ENCODE assay signal across 13 mouse cellular contexts in the genomic region with DNA sequence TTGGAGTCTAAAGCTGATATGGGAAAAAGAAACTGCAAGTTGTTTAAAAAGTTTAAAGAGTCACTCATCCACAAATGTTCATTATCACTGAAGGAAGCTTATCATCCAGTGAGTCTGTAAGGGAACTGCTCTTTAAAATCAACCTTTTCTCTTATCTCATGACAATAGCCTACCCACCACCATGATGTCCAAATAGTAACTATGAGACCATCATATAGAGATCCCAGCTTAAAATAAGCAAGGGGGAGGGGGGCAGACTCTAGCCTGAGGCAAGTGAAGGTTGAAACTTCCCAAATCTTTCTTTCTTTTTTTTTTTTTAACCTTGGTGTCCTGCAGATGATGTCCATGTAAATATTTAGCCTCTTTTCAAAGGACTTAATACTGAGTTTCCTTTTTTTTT.
DNase-seq lines count a peak whose midpoint lies in the region; ATAC-seq lines count a peak whose summit lies in the region.
"Had no signal": no experiment of that assay in that cellular context is flagged by ENCODE, and none has a peak within 500 bp of the region (broad histone marks: within the 10 kb centered on the region; RNA-seq: fewer than 3 reads in every experiment).

No protein-coding gene starts in this region.

- H3K4me2 ChIP-seq in heart, embryonic 14.5 days (ENCODE audit: low read length): peak overlapping the region; percentile 51
- H3K4me2 ChIP-seq in lung, embryonic 15.5 days: peak overlapping the region; percentile 54
- H3K4me2 ChIP-seq in intestine, embryonic 14.5 days (ENCODE audit: low read length): peak overlapping the region; percentile 61
- H3K4me2 ChIP-seq in stomach, embryonic 16.5 days (ENCODE audit: low read depth, low read length): peak overlapping the region; percentile 54

- peak overlapping the region; percentile 67 for H3K9ac ChIP-seq in heart, embryonic 14.5 days (ENCODE audit: low read length)
- peak overlapping the region; percentile 41 for H3K9ac ChIP-seq in lung, embryonic 15.5 days
- H3K9ac ChIP-seq in intestine, embryonic 14.5 days (ENCODE audit: low read length): peak overlapping the region; percentile 95
- H3K9ac ChIP-seq in stomach, embryonic 16.5 days (ENCODE audit: low read length): peak overlapping the region; percentile 65

- H3K27ac ChIP-seq in heart, embryonic 14.5 days (replicated peaks in 1 of 2; ENCODE audit: control insufficient read depth in 1 of 2, insufficient read depth in 1 of 2, low read depth in 2 of 2, low read length in 2 of 2): peak overlapping the region; percentile 67 to 79; a peak in 3 of 4 replicates
- peak overlapping the region; percentile 61; the same call in 1 of the 2 replicates for H3K27ac ChIP-seq in lung, embryonic 15.5 days
- H3K27ac ChIP-seq in intestine, embryonic 14.5 days (ENCODE audit: low read depth): peak overlapping the region; percentile 100
- peak overlapping the region; percentile 75 for H3K27ac ChIP-seq in stomach, embryonic 16.5 days (ENCODE audit: low read length)
- H3K27ac ChIP-seq: macrophage had no signal

- H3K9me3 ChIP-seq in heart, embryonic 14.5 days (ENCODE audit: control insufficient read depth, low read length): no peaks in the 10 kb centered on the region
- no peaks in the 10 kb centered on the region for H3K9me3 ChIP-seq in lung, embryonic 15.5 days
- no peaks in the 10 kb centered on the region for H3K9me3 ChIP-seq in intestine, embryonic 14.5 days (ENCODE audit: control insufficient read depth, low read length)
- no peaks in the 10 kb centered on the region for H3K9me3 ChIP-seq in stomach, embryonic 16.5 days (replicated peaks; ENCODE audit: control insufficient read depth, low read length)

- H3K27me3 ChIP-seq in heart, embryonic 14.5 days (ENCODE audit: control insufficient read depth, insufficient read depth, low read length): no peaks in the 10 kb centered on the region
- no peaks in the 10 kb centered on the region for H3K27me3 ChIP-seq in lung, embryonic 15.5 days
- no peaks in the 10 kb centered on the region for H3K27me3 ChIP-seq in intestine, embryonic 14.5 days (replicated peaks; ENCODE audit: control insufficient read depth, insufficient read depth, low read length)
- no peaks in the 10 kb centered on the region for H3K27me3 ChIP-seq in stomach, embryonic 16.5 days (ENCODE audit: control insufficient read depth, insufficient read depth, low read length)

- peaks cover 7 to 10% of the 10 kb centered on the region in 2 experiments; a peak in 2 of 4 replicates for H3K4me1 ChIP-seq in heart, embryonic 14.5 days (ENCODE audit: control insufficient read depth in 2 of 2, insufficient read depth in 2 of 2, low read length in 2 of 2)
- H3K4me1 ChIP-seq in lung, embryonic 15.5 days: peaks cover 19% of the 10 kb centered on the region
- H3K4me1 ChIP-seq in intestine, embryonic 14.5 days (replicated peaks; ENCODE audit: control insufficient read depth, insufficient read depth, low read length): peaks cover 2% of the 10 kb centered on the region; the same call in 1 of the 2 replicates
- peaks cover 5% of the 10 kb centered on the region; the same call in 1 of the 2 replicates for H3K4me1 ChIP-seq in stomach, embryonic 16.5 days (ENCODE audit: control insufficient read depth, insufficient read depth, low read length)

- DNase-seq in heart, adult 9 months (ENCODE audit: low spot score in 2 of 2): no peak
- DNase-seq in lung, postnatal 25 days (ENCODE audit: low spot score): no peak
- DNase-seq in intestine, embryonic 14.5 days (ENCODE audit: low spot score): no peak
- DNase-seq in left cerebral cortex, adult 8-10 months (ENCODE audit: low spot score in 2 of 2): no peak
- DNase-seq: cerebellum, postnatal 10 days; kidney, adult 8-10 months; layer of hippocampus, postnatal 36 days; right cerebral cortex, adult 18-20 months had no signal

- H3K36me3 ChIP-seq in heart, embryonic 14.5 days (ENCODE audit: control insufficient read depth, insufficient read depth, low read length): peaks cover 6% of the 10 kb centered on the region; the same call in 1 of the 2 replicates
- 0 out of 2 replicates have a peak, but pooled peaks cover 5% of the 10 kb centered on the region for H3K36me3 ChIP-seq in lung, embryonic 15.5 days
- H3K36me3 ChIP-seq in intestine, embryonic 14.5 days (ENCODE audit: control insufficient read depth, insufficient read depth, low read length): peaks cover 12% of the 10 kb centered on the region
- H3K36me3 ChIP-seq in stomach, embryonic 16.5 days (ENCODE audit: control insufficient read depth, insufficient read depth, low read length): no peaks in the 10 kb centered on the region

- peak overlapping the region; percentile 27 to 35; a peak in 3 of 4 replicates for H3K4me3 ChIP-seq in heart, embryonic 14.5 days (ENCODE audit: control insufficient read depth in 1 of 2, insufficient read depth in 1 of 2, low read depth in 1 of 2, low read length in 2 of 2)
- peak overlapping the region; percentile 45 for H3K4me3 ChIP-seq in lung, embryonic 15.5 days
- H3K4me3 ChIP-seq in intestine, embryonic 14.5 days (ENCODE audit: low read depth, low read length): peak overlapping the region; percentile 64
- H3K4me3 ChIP-seq in stomach, embryonic 16.5 days (replicated peaks; ENCODE audit: low read length): peak overlapping the region; percentile 61

- ATAC-seq in heart, embryonic 14.5 days (ENCODE audit: insufficient number of reproducible peaks, insufficient read depth, low FRiP score, low read depth): no peak
- no peak for ATAC-seq in lung, embryonic 15.5 days (ENCODE audit: borderline replicate concordance, extremely low read depth, low FRiP score, low TSS enrichment)
- ATAC-seq in intestine, embryonic 14.5 days (replicated peaks; ENCODE audit: low FRiP score, low TSS enrichment, low read depth): no peak
- ATAC-seq in stomach, embryonic 16.5 days (ENCODE audit: insufficient read depth, low FRiP score): no peak
- ATAC-seq in megakaryocyte, adult 5-6 weeks (ENCODE audit: poor library complexity, severe bottlenecking): no peak

Comparison
In these comparisons a context has a peak if more than half of its experiments do, and no peak if none do; other contexts are left out.
1. H3K9ac ChIP-seq: peak in every context shown above with its lines; median percentile 95 in intestine, embryonic 14.5 days; 67 in heart, embryonic 14.5 days; 65 in stomach, embryonic 16.5 days; 41 in lung, embryonic 15.5 days.